Comparison of ENCODE assay signal across 7 mouse cellular contexts in the genomic region with DNA sequence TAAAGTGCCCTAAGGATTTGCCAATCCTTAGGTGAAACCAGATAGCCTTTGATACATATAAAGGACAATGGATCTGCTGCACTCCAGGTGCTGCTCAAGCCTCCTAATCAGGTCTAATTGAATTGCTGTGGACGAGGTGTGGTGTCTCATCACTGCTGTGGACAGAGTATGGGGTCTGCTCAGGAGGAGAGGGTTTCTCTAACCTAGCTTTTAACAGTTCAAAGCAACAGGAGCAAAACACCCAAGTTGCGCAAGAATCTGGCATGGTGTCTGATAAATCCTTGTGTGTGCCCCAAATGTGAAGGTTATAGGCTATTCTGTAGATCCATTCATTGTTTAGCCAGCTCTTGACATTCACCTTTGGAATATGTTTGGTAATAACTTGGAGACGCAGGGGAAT. TPM values are rescaled to one million over a fixed set of nuclear protein-coding genes. Genes with fewer than 3 reads are reported as not detected.
"Had no signal": no experiment of that assay in that cellular context is flagged by ENCODE, and none has a peak within 500 bp of the region (broad histone marks: within the 10 kb centered on the region; RNA-seq: fewer than 3 reads in every experiment).

No protein-coding gene starts in this region.

RNA-seq across cellular contexts. Expression of a gene that starts 24.9 kb away (rescaled TPM):
- polyA plus RNA-seq: embryonic facial prominence, embryonic 11.5 days; embryonic facial prominence, embryonic 14.5 days; erythroblast, embryonic 14.5 days; forebrain, embryonic 11.5 days; forebrain, embryonic 15.5 days; forebrain, postnatal 0 days; gonadal fat pad, adult 2 months had no signal
